Mouse (Mus musculus) brain, embryonic 14.5 days (tissue): ENCODE measurements around the gene Ppp2r5e.

Experiments used
- CTCF ChIP-seq: fragments of 200-500 bp; IDR thresholded peaks from 2 replicates; pipeline ENCODE4 v1.5.1; 2012; ENCODE audit warnings: inconsistent platforms, mild to moderate bottlenecking, moderate library complexity, borderline replicate concordance; ENCODE audit not compliant: insufficient read depth, insufficient read length; ENCODE audit errors: extremely low read depth
- POLR2A ChIP-seq: fragments of 200-500 bp; IDR thresholded peaks from 2 replicates; pipeline ENCODE4 v1.6.1; 2012; ENCODE audit warnings: mild to moderate bottlenecking, inconsistent platforms, borderline replicate concordance; ENCODE audit not compliant: poor library complexity, insufficient read depth, insufficient read length, severe bottlenecking; ENCODE audit errors: extremely low read depth

GRCm38 (mm10) chr12:75472107-75472506 lies 123.9 kb downstream of the Ppp2r5e start:
- no peak for TF ChIP-seq CTCF
- no peak for TF ChIP-seq POLR2A
